Mouse (Mus musculus) left cerebral cortex, postnatal 36 days (tissue): ENCODE measurements around the gene Iah1. TPM values are rescaled to one million over a fixed set of nuclear protein-coding genes. Genes with fewer than 3 reads are reported as not detected.
A peak's percentile ranks its signal among the peaks of the same experiment; 100 is the strongest.

ENCODE experiments used
- DNase-seq, 2 experiments: peaks; one replicate each; pipeline ENCODE4 v3.0.0; 2021 to 2022; ENCODE audit warnings: low spot score in 2 of 2, mixed read lengths in 1 of 2
- intact Hi-C: fragments of 180-260 bp; cut with DNase I; formaldehyde crosslinking; loops from one replicate; pipeline ENCODE4 v1.15.1; 2025
- total RNA-seq, 2 experiments: library from RNA; stranded (reverse); gene quantifications; 2 replicates each; pipeline ENCODE4 v1.2.3; 2021

The Iah1 gene
- total RNA-seq, result 10 to 100 TPM; 12.7 to 14.5 TPM

- intact Hi-C loops, result loop anchor here (2.0 to 10.0 kb wide), 2 partner anchors 29 to 391 kb away; partner anchors contain the start of gene Itgb1bp1
- DNase-seq, result peak; percentile 76 to 79
Observed at GRCm38 (mm10) chr12:21315923-21316868, at the start of gene Iah1. Gene Iah1, plus strand, starts transcription at chr12:21316389.

- no peak for DNase-seq
- intact Hi-C loops, result no loop called here
Observed at GRCm38 (mm10) chr12:21266784-21267098, 49.4 kb upstream of the Iah1 start.

GRCm38 (mm10) chr12:21268083-21268616, 48.0 kb upstream of the Iah1 start:
- intact Hi-C loops, result no loop called here
- no peak for DNase-seq

DNA sequence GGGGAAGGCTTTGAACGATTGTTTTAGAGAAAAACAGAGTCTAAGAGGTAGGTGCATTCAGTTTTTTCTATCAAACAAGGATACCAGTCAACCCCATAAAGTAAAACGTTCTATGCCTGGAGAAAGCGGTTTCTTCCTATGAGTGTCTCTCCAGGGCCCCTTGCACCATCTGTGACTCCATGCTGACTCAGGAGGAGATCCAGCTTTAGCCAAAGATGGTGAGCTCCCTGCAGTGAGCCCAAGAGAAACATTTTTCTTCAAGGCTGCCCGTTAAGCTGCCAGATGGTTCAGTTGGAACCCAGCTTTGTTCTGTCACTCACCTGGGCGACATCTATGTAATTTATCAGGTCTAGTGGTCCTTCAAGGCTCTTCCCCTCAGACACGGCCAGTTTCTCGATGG, 41.7 kb upstream of the Iah1 start:
- intact Hi-C loops, result no loop called here
- no peak for DNase-seq

- intact Hi-C loops, result no loop called here
- DNase-seq, result no peak
Observed at GRCm38 (mm10) chr12:21277352-21277864, 38.8 kb upstream of the Iah1 start.

DNA sequence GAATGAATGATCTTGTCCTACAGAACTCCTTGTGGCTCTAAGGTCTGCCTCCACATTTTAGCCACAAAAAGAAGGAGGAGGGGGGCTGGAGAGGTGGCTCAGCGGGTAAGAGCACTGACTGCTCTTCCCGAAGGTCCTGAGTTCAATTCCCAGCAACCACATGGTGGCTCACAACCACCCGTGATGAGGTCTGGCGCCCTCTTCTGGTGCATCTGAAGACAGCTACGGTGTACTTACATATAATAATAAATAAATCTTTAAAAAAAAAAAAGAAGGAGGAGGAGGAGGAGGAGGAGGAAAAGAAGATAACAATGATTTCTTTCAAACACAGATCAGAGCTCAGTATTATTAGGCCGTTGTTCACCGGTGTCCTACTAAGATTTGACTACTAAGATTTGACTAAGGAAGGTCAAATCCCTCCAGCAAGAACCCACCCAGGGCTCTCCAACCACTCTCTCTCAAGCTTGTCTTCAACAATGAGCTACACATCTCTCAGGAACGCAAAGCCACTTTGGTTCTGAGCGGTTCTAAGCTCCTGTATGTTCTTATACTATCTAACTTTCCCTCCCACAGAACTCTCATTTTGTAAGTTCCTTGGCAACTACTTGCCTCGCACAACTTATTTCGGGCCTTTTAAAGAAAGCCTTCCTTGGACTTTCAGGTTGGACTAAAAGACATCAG, 31.3 kb upstream of the Iah1 start, which contains the start of gene Cpsf3:
Cpsf3 (plus strand) TSS at position 631 of the 681 bp plus-strand sequence.
- intact Hi-C loops, result loop anchor here (10.0 kb wide), 1 partner anchor 170 kb away; no protein-coding TSS in a partner anchor
- no peak for DNase-seq

DNA sequence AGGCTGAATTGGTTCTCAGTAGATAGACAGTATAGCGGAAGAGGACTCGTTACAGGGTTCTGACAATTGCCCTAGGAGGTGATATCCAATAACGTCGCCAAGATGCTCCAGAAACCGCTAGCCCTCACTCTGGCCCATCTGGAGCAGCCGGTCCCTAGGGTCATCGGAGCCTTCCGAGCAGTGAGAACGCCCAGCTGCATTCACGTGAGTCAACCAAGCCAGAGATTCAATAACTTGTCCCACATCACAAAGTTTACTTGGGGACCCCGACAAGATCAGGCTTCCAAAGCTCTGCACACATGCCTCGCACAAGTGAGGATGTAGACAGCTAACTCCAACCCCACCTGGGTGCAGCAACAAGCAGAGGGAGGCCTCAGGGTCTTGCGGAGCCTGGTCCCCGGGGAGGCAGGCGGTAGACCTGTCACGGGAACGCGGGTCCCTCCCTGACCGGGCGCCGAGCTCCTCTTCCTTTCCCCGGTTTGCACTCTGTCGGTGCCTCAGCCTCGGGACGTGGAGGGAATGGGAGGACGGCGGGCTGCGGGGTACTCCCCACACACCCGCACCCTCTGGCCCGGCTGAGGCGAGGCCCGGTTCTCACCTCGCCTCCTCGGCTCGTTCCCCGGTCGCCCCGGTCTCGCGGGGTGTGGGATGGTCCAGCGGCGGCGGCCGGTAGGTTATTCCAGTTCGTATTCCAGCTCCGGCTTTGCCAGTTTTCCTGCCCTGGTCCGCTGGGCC, 30.5 kb upstream of the Iah1 start:
- intact Hi-C loops, result loop anchor here (2.0 to 10.0 kb wide), 2 partner anchors 31 to 171 kb away; partner anchors contain the start of gene Iah1

DNA sequence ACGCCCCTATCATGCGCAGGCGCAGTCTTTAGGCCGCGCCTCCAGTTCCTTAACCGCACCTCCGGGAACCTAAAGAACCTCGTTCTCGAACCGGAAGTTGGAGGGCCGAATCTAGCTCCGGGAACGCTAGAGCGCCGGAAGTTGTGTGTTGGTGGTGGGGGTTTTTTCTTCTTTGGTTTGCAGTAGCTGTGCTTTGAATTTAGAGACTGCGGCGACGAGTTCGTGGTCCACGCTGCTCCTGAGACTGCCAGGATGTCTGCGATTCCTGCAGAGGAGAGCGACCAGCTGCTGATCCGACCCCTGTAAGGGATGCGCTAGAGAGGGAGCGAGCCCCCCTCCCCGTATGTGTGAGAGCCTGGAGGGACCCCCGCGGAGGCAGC, 30.0 kb upstream of the Iah1 start, which contains the start of gene Itgb1bp1:
Itgb1bp1 (minus strand) TSS at position 42 of the 380 bp plus-strand sequence.
- peak; percentile 99 for DNase-seq
- intact Hi-C loops, result loop anchor here (2.0 to 10.0 kb wide), 2 partner anchors 31 to 171 kb away; partner anchors contain the start of gene Iah1

More for the DNA sequence above, 30.5 kb upstream of the Iah1 start:
- DNase-seq, result no peak

- no peak for DNase-seq
- intact Hi-C loops, result loop anchor here (2.0 to 10.0 kb wide), 2 partner anchors 30 to 172 kb away; partner anchors contain the start of gene Iah1
Observed at GRCm38 (mm10) chr12:21286712-21287650, 29.2 kb upstream of the Iah1 start.

- intact Hi-C loops, result loop anchor here (10.0 kb wide), 1 partner anchor 174 kb away; no protein-coding TSS in a partner anchor
- DNase-seq, result no peak
Observed at GRCm38 (mm10) chr12:21288716-21289395, 27.3 kb upstream of the Iah1 start.

GRCm38 (mm10) chr12:21289651-21290050, 26.5 kb upstream of the Iah1 start:
- intact Hi-C loops, result loop anchor here (10.0 kb wide), 1 partner anchor 175 kb away; no protein-coding TSS in a partner anchor
- no peak for DNase-seq

- intact Hi-C loops, result no loop called here
- no peak for DNase-seq
Observed at GRCm38 (mm10) chr12:21298856-21299255, 17.3 kb upstream of the Iah1 start.

- intact Hi-C loops, result no loop called here
- no peak for DNase-seq
Observed at GRCm38 (mm10) chr12:21301324-21301723, 14.9 kb upstream of the Iah1 start.

DNA sequence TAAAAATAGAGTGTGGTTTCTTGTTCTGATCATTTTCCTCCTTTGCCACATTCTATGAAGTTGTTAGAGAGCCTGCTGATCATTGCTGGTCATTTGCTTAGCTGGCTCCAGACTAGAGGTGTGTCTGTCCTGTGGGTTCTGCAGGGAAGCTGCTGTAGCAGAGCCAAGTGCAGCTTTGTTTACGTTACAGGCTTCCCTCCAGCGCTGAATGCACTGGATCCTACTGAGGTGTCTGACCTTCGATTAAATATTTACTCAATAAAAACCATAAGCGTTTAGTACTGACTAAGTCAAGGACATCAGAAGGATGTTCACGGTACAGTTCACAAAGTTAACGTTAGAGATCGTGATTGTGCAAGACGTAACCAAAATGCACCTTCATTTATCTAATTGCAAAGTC, 14.3 kb upstream of the Iah1 start:
- intact Hi-C loops, result no loop called here
- no peak for DNase-seq

DNA sequence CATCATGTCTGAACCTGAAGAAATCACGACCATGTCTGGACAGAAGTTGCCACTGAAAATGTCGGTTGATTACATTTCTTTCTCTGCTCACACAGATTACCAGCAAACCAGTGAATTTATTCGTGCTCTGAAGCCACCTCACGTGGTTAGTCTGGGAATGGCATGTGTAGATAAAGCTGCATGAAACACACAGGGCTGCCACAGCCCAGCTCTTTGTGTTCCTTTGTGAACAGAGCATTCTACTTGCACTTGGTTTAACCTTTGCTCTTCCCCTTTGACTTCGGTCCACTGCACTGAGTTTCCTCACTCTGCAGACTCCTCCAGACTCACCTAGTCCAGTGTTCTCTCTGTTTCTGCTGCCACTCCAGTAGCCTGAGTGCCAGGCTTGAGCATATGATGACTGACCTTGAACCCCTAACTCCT, 13.8 kb upstream of the Iah1 start:
- DNase-seq, result no peak
- intact Hi-C loops, result no loop called here

GRCm38 (mm10) chr12:21305741-21306140, 10.4 kb upstream of the Iah1 start:
- no peak for DNase-seq
- intact Hi-C loops, result no loop called here

DNA sequence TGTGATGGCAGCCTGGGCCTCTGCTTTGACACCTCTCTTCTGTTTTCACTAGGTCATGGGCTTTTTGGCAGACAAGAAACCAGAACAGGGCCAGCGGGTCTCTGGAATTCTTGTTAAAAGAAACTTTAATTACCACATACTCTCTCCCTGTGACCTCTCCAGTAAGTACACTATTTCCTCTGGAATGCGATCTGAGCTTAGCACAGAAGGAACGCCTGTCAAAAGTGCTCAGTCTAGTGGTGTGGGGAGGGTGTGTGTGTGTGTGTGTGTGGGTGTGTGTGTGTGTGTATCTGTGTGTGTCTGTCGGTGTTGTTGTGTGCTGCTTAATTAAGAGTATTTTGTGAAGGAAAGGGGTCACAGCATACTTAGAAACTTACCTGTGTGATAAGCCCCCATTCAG, 9.5 kb upstream of the Iah1 start:
- no peak for DNase-seq
- intact Hi-C loops, result no loop called here
